Mouse (Mus musculus): ENCODE measurements around the gene Ttn.

DNA sequence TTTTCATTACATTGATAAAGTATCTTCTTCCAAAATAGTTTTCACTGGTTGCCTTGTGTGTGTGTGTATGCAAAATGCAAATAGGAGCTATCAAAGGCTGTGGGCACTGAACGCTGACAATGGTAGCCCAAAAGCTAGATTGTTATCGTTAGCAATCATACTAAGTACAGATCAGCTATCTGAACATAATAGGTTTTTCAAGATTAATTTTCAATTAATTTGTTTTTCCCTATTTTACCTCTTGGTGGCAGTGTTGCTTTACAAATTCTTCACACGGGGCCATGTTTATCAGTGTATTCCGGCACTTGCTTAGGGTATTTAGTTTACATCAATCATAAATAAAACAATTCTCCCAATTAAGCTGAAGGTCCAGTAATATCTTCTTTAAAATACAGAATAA, 11.7 kb downstream of the Ttn start:
- no peak for TF ChIP-seq POLR2A (IDR thresholded peaks at IDR 0.05; ENCODE audit: control insufficient read depth in 1 of 2, insufficient read depth in 1 of 2, low read depth in 1 of 2, low read length in 2 of 2, poor library complexity in 1 of 2)
- TF ChIP-seq UBTF (IDR thresholded peaks at IDR 0.05; ENCODE audit: borderline replicate concordance, insufficient read depth, low read depth, low read length) = no peak
- no peak for TF ChIP-seq USF2 (IDR thresholded peaks at IDR 0.05; ENCODE audit: borderline replicate concordance in 1 of 2, insufficient read depth in 1 of 2, low read depth in 1 of 2, low read length in 2 of 2)
- TF ChIP-seq ZKSCAN1 (IDR thresholded peaks at IDR 0.05; ENCODE audit: low read depth, low read length) = no peak
- TF ChIP-seq CTCF (IDR thresholded peaks at IDR 0.05 in 2 of 3, conservative IDR thresholded peaks at IDR 0.05 in 1 of 3; ENCODE audit: control insufficient read depth in 1 of 3, insufficient read depth in 1 of 3, low read depth in 2 of 3, low read length in 3 of 3, poor library complexity in 1 of 3, severe bottlenecking in 1 of 3) = peak; percentile 5 to 70 (median 9); a peak in 2 of 6 replicates

Measured in MEL (cell line).